Mouse (Mus musculus) embryonic facial prominence, embryonic 10.5 days (tissue): ENCODE measurements at regions not wholly inside any gene's neighbourhood (a gene's known extent, or its start where the extent isn't known, plus 50 kb on each side); places are given as distances from the start of the nearest gene placed in this dataset.

ENCODE experiments used
- DNase-seq: peaks from one replicate; pipeline ENCODE4 v3.0.0-alpha.2; 2017; ENCODE audit warnings: low spot score
- H3K27ac ChIP-seq: fragments of 300-500 bp; sonication (generic); replicated peaks from 2 replicates; pipeline ENCODE4 v1.5.1; 2016; ENCODE audit warnings: mild to moderate bottlenecking
- H3K27me3 ChIP-seq: fragments of 300-500 bp; sonication (generic); replicated peaks from 2 replicates; pipeline ENCODE4 v1.6.1; 2016; ENCODE audit warnings: low read depth, mild to moderate bottlenecking; ENCODE audit not compliant: poor library complexity, severe bottlenecking
- H3K36me3 ChIP-seq: fragments of 300-500 bp; sonication (generic); replicated peaks from 2 replicates; pipeline ENCODE4 v1.6.1; 2016; ENCODE audit warnings: mild to moderate bottlenecking, moderate library complexity
- H3K4me1 ChIP-seq: fragments of 300-500 bp; sonication (generic); 2 replicates; pipeline ENCODE4 v1.6.1; 2016
- H3K4me3 ChIP-seq: fragments of 300-500 bp; sonication (generic); 2 replicates; pipeline ENCODE4 v1.5.1; 2016; ENCODE audit warnings: mild to moderate bottlenecking, moderate library complexity
- H3K9me3 ChIP-seq: fragments of 300-500 bp; sonication (generic); 2 replicates; pipeline ENCODE4 v1.6.1; 2016; ENCODE audit warnings: mild to moderate bottlenecking
- WGBS: fragments of 180-500 bp; shearing (Covaris S2); methylation state at CpG from one replicate; pipeline ENCODE4 v1.1.7; 2016; 5-methylcytosine and 5-hydroxymethylcytosine counted together

DNA sequence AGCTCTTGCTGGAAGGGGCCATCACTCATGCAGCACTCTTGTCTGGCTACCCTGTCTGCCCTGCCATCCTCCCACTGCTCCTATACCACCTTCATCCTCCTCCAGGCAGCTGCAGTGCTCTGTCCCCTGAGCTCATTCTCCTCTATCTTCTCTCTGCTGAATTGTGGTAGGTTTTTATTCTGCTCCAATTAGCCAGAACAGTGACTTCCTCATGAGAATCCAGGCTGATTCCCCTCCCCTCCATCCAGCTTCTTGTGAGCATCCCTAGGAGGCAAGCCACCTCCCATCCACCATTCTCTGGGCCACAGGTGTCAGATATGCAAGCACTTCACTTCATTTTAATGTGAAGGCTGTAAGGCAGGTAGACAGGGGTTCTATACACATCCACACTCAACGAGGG, 132.1 kb downstream of the Wscd1 start:
- 75% methylated on average over 1 of the region's 1 CpGs for WGBS
- no peaks in the 10 kb centered on the region for H3K27me3 ChIP-seq
- H3K36me3 ChIP-seq, result no peaks in the 10 kb centered on the region
- H3K4me1 ChIP-seq, result peaks cover 3% of the 10 kb centered on the region
- no peak for DNase-seq
- H3K27ac ChIP-seq, result no peak overlapping the region
- no peak overlapping the region for H3K4me3 ChIP-seq
- no peaks in the 10 kb centered on the region for H3K9me3 ChIP-seq

GRCm38 (mm10) chr11:71871297-71871696, 121.6 kb downstream of the Wscd1 start:
- H3K9me3 ChIP-seq, result no peaks in the 10 kb centered on the region
- H3K4me1 ChIP-seq, result peaks cover 11% of the 10 kb centered on the region; the same call in 1 of the 2 replicates
- WGBS, result 82% methylated on average over 7 of the region's 7 CpGs
- DNase-seq, result no peak
- no peak overlapping the region for H3K4me3 ChIP-seq
- no peak overlapping the region for H3K27ac ChIP-seq
- H3K36me3 ChIP-seq, result no peaks in the 10 kb centered on the region
- no peaks in the 10 kb centered on the region for H3K27me3 ChIP-seq

- Histone ChIP-seq H3K4me1 (peaks cover 6% of the 10 kb centered on the region; the same call in 1 of the 2 replicates), H3K4me3 (no peak overlapping the region), H3K27me3 (no peaks in the 10 kb centered on the region), H3K36me3 (no peaks in the 10 kb centered on the region), H3K27ac (no peak overlapping the region), H3K9me3 (no peaks in the 10 kb centered on the region)
- 88% methylated on average over 12 of the region's 12 CpGs for WGBS
- DNase-seq, result no peak
Measured at GRCm38 (mm10) chr11:71866690-71867089, 117.0 kb downstream of the Wscd1 start.

GRCm38 (mm10) chr11:71857926-71858325, 108.2 kb downstream of the Wscd1 start:
- no peak overlapping the region for H3K27ac ChIP-seq
- WGBS, result 86% methylated on average over 8 of the region's 8 CpGs
- H3K9me3 ChIP-seq, result no peaks in the 10 kb centered on the region
- no peaks in the 10 kb centered on the region for H3K36me3 ChIP-seq
- no peak overlapping the region for H3K4me3 ChIP-seq
- no peak for DNase-seq
- H3K4me1 ChIP-seq, result no peaks in the 10 kb centered on the region
- no peaks in the 10 kb centered on the region for H3K27me3 ChIP-seq

DNA sequence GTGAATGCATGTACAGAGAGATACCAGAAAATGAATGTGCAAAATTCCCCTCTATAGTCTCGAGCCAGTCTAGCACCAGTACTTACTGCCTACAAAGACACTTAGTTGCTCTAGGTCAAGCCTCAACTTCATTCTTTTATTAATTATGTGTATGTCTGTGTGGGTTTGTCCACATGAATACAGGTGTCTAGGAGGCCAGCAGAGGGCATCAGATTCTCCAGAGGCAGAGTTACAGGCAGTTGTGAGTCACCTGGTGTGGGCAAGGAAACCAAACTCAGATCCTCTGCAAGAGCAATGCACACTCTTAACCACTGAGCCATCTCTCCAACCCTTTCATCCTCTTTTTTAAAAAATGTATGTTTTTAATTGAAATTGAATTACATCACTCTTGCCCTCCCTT, 105.8 kb downstream of the Wscd1 start:
- no peaks in the 10 kb centered on the region for H3K4me1 ChIP-seq
- DNase-seq, result no peak

GRCm38 (mm10) chr11:71855058-71855457, 105.3 kb downstream of the Wscd1 start:
- H3K9me3 ChIP-seq, result no peaks in the 10 kb centered on the region
- H3K27me3 ChIP-seq, result no peaks in the 10 kb centered on the region
- no peak for DNase-seq
- no peaks in the 10 kb centered on the region for H3K36me3 ChIP-seq
- no peak overlapping the region for H3K27ac ChIP-seq
- no peak overlapping the region for H3K4me3 ChIP-seq
- 86% methylated on average over 3 of the region's 3 CpGs for WGBS
- no peaks in the 10 kb centered on the region for H3K4me1 ChIP-seq

More for the DNA sequence above, 105.8 kb downstream of the Wscd1 start:
- Histone ChIP-seq H3K27ac (no peak overlapping the region), H3K27me3 (no peaks in the 10 kb centered on the region), H3K9me3 (no peaks in the 10 kb centered on the region), H3K36me3 (no peaks in the 10 kb centered on the region), H3K4me3 (no peak overlapping the region)
- WGBS, result 83% methylated on average over 1 of the region's 1 CpGs

- H3K27ac ChIP-seq, result no peak overlapping the region
- no peaks in the 10 kb centered on the region for H3K9me3 ChIP-seq
- no peaks in the 10 kb centered on the region for H3K27me3 ChIP-seq
- H3K36me3 ChIP-seq, result no peaks in the 10 kb centered on the region
- no peaks in the 10 kb centered on the region for H3K4me1 ChIP-seq
- no peak overlapping the region for H3K4me3 ChIP-seq
- DNase-seq, result no peak
- 59% methylated on average over 9 of the region's 9 CpGs for WGBS
Measured at GRCm38 (mm10) chr11:71847684-71848367, 98.1 kb downstream of the Wscd1 start.

- 84% methylated on average over 3 of the region's 3 CpGs for whole genome bisulfite sequencing
- Histone ChIP-seq H3K9me3 (no peaks in the 10 kb centered on the region), H3K4me1 (no peaks in the 10 kb centered on the region), H3K27ac (no peak overlapping the region), H3K27me3 (no peaks in the 10 kb centered on the region), H3K36me3 (no peaks in the 10 kb centered on the region), H3K4me3 (no peak overlapping the region)
- DNase-seq, result no peak
Measured at GRCm38 (mm10) chr11:71846496-71846895, 96.8 kb downstream of the Wscd1 start.

DNA sequence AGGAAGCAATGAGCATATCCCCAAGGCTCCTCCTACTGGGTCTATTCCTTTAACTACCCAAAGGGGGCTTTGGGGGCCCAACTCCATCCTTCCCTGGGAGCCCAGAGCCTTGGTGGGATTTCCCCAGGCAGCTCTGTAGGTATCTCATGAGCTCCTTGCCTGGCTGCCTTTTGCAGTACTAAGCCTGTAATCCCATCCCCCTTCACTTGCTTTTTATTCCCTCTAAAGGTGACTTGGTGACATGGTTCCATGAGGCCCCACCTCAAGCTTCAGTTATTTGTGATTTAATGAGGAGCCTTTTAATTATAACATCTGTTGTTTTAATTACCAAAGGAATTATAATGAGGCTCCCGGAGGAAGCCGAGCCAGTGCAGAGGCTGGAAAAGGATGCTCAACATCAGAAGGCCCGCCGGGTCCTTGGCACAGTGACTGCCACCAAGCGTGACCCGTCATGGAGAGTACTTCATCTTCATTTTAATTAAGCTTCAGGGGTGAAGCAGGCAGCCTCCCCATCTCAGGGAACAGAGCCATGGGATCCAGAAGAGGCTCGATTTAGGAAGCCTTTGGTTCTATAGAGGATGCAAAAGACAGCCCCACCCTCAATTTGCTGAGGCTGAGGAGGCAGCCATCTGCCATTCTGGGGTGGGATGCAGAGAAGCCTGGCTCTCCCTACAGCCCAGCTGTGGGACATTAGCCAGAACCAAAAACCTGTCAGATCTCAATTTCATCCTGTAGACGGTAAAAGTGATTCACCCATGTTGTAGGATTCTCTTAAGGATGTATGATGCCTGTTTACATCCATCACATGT, 91.1 kb downstream of the Wscd1 start:
- no peaks in the 10 kb centered on the region for H3K36me3 ChIP-seq
- DNase-seq, result no peak
- 70% methylated on average over 8 of the region's 8 CpGs for WGBS
- H3K27ac ChIP-seq, result no peak overlapping the region
- H3K4me3 ChIP-seq, result no peak overlapping the region
- H3K27me3 ChIP-seq, result no peaks in the 10 kb centered on the region
- H3K4me1 ChIP-seq, result no peaks in the 10 kb centered on the region
- no peaks in the 10 kb centered on the region for H3K9me3 ChIP-seq
